Mouse (Mus musculus) C2C12 (cell line): ENCODE measurements around the gene Hoxb6.

Experiments used
- CTCF ChIP-seq: IDR thresholded peaks from one replicate; pipeline ENCODE4 v1.5.1; 2011; ENCODE audit not compliant: control insufficient read depth, insufficient read depth, insufficient read length
- MAX ChIP-seq: IDR thresholded peaks from one replicate; pipeline ENCODE4 v1.6.1; 2011; ENCODE audit warnings: mild to moderate bottlenecking, control low read depth

GRCm38 (mm10) chr11:96289293-96289692 lies 3.0 kb upstream of the Hoxb6 start:
- TF ChIP-seq MAX (no peak), CTCF (no peak)
